Mouse (Mus musculus): Measurements from ENCODE around the gene Cacna1c. TPM values are rescaled to one million over a fixed set of nuclear protein-coding genes. Genes with fewer than 3 reads are reported as not detected.

The Cacna1c gene
- polyA plus RNA-seq, 1 experiment from 2014 or later = 6.2 TPM

DNA sequence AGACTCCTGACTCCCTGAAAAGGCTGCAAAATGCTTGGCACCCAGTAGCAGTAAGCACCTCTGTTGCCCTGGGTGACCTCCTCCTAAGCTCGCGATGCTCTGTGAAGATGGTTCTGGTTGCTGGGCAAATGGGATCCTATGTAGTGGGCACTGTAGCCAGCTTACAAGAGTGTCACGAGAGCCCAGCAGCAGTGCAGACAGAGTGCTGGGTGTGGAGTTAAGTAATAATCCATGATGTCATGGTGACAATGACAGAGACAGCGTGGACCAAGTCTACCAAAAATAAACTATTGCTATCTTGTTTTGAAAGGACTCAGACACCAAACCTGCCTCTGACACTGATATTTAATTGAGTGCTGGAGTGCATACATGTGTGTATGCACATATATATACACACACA lies 5.4 kb upstream of the Cacna1c start:
- peaks cover 27% of the 10 kb centered on the region for H3K36me3 ChIP-seq (replicated peaks)
- ATAC-seq (ENCODE audit: low FRiP score) = no peak
- WGBS = 97% methylated on average over 4 of the region's 4 CpGs
- no peak overlapping the region for H3K4me2 ChIP-seq
- no peaks in the 10 kb centered on the region for H3K27me3 ChIP-seq
- H3K9ac ChIP-seq = no peak overlapping the region
- H3K27ac ChIP-seq = no peak overlapping the region
- no peak overlapping the region for H3K4me3 ChIP-seq (replicated peaks)
- peaks cover 27% of the 10 kb centered on the region for H3K4me1 ChIP-seq
- H3K9me3 ChIP-seq = no peaks in the 10 kb centered on the region

DNA sequence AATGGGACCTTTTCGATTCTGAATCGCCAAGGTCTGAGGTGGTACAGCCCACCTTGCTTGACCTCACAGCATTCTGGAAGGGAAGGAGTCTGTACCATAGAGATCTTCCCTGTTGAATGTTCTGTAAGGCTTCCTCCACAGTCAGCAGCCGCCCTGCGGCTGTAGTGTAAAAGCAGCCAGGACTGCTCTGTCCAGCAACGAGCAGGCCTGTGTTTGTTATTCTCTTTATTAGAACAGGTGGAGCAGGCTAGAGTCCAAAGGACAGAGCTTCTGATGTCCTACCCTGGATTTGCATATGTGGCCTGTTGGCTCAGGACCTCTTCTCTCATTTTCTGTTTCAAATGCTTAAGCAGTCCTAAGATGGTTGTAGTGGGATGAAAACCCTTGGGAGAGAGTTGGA lies 4.1 kb upstream of the Cacna1c start:
- no peak overlapping the region for H3K27ac ChIP-seq
- no peak overlapping the region for H3K4me3 ChIP-seq (replicated peaks)
- 79% methylated on average over 5 of the region's 5 CpGs for WGBS
- no peaks in the 10 kb centered on the region for H3K27me3 ChIP-seq
- no peak overlapping the region for H3K9ac ChIP-seq
- H3K9me3 ChIP-seq = no peaks in the 10 kb centered on the region
- peaks cover 27% of the 10 kb centered on the region for H3K36me3 ChIP-seq (replicated peaks)
- H3K4me1 ChIP-seq = peaks cover 25% of the 10 kb centered on the region
- ATAC-seq (ENCODE audit: low FRiP score) = no peak
- H3K4me2 ChIP-seq = no peak overlapping the region

DNA sequence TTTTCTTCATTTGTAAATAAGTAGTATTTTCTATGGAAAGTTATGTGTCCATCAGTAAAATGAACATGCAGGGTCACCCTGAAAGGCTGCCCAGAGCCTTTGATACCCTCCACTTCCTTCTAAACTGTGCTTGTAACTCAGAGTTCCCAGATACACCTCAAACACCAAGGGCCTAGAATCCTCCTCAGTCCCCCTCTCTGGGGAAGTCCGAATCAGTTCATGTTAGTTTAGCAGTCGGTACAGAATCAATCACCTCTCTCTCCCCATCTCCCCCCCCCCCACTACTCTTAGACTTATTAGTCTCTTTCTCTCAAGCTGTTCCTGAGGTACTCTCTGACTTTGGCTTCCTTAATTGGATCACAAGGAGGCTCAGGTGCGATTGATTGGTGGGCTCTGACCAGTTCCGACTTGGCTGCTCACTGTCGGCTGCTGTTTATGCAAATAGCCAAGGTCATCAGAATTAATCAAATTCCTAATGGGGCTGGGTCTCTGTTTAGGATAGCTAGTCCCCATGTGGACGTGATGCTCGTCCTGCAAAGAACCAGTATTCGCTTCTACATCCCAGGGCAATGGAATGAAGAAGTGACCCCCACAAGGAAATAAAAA lies 3.2 kb upstream of the Cacna1c start:
- Histone ChIP-seq H3K4me2 (peak overlapping the region; percentile 6; the same call in 1 of the 2 replicates), H3K27ac (peak overlapping the region; percentile 65; the same call in 1 of the 2 replicates), H3K9ac (no peak overlapping the region), H3K9me3 (no peaks in the 10 kb centered on the region), H3K4me1 (peaks cover 22% of the 10 kb centered on the region), H3K36me3 (replicated peaks) (peaks cover 27% of the 10 kb centered on the region), H3K4me3 (replicated peaks) (no peak overlapping the region), H3K27me3 (no peaks in the 10 kb centered on the region)
- WGBS = 35% methylated on average over 8 of the region's 8 CpGs
- ATAC-seq (ENCODE audit: low FRiP score) = peak; percentile 27

DNA sequence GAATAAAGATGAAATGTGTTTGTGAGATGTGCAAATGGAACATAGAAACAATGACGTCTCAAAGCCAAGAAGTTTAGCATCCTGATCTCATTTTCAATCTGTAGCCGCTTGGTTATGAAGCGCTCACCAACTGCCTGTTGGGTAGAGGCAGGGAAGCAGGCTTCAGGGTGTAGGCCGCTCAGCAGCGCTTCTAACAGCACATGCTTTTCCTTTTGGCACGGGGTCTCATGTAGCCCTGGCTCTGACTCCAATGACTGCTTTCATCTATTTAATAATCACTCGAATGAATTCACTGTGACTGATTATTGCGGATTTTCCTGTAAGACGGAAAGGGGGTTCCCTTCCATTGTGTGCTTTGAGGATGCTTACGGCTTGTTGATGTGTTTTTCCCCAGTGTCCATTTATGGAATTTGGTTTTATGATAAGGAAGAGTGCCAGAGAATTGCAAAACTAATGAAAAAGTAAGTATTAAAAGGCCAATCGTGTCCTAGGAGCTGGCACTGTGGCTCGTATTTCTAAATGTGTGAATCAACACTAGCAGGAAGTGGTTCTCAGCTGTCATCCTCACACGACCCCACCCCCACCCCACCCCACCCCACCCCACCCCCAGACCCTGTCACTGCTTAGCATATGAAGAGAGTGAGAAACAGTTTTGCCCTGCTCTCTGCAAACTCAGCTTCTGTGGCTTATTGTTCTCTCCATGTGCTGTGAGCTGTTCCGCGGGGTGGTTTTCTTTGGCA lies 2.5 kb upstream of the Cacna1c start:
- Histone ChIP-seq H3K4me3 (replicated peaks) (no peak overlapping the region), H3K4me1 (peaks cover 22% of the 10 kb centered on the region), H3K27ac (peak overlapping the region; percentile 65), H3K27me3 (no peaks in the 10 kb centered on the region), H3K36me3 (replicated peaks) (peaks cover 27% of the 10 kb centered on the region), H3K4me2 (peak overlapping the region; percentile 6; the same call in 1 of the 2 replicates), H3K9me3 (no peaks in the 10 kb centered on the region), H3K9ac (no peak overlapping the region; the same call in 1 of the 2 replicates)
- 39% methylated on average over 15 of the region's 15 CpGs for WGBS
- ATAC-seq (ENCODE audit: low FRiP score) = peak; percentile 80

DNA sequence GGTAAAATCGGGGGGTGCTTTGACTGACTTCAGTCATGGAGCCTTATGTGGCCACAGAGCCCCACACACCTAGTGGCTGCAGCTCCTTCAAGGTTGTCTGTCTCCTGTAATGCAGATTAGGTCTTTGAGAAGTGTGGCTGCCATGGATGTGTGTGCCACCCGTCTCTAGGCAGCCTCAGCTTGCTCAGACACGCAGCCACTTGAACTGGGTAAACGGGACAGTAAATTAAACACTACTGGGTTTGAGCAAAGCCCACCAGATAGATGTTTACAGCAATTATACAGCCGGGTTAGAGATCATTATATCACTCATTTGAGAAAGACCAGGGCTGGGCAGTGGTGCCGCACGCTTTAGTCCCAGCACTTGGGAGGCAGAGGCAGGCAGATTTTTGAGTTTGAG lies 1.6 kb downstream of the Cacna1c start:
- 85% methylated on average over 7 of the region's 7 CpGs for WGBS
- H3K36me3 ChIP-seq (replicated peaks) = peaks cover 47% of the 10 kb centered on the region

DNA sequence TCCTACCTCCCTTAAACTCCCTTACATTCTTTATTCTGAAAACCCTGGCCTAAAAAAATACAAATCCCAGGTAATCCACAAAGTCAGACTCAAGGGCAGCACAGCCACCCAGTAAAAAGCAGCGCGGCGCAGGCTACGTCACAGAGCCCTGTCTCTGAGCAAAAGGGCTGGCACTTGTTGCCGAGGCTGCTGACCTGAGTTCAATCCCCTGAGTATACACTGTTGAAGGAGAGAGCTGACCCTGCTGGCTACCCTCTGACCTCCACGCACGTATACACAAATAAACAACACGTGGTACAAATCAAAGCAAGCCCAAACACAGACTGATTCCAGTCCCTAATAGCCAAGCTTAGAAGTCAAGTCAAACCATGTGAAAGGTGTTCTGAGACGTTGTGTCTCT lies 2.1 kb downstream of the Cacna1c start:
- Histone ChIP-seq H3K9me3 (no peaks in the 10 kb centered on the region), H3K27ac (no peak overlapping the region), H3K4me1 (peaks cover 16% of the 10 kb centered on the region), H3K9ac (no peak overlapping the region), H3K27me3 (no peaks in the 10 kb centered on the region), H3K4me3 (replicated peaks) (no peak overlapping the region), H3K36me3 (replicated peaks) (peaks cover 51% of the 10 kb centered on the region), H3K4me2 (no peak overlapping the region)
- ATAC-seq (ENCODE audit: low FRiP score) = no peak
- 82% methylated on average over 9 of the region's 9 CpGs for WGBS

More for the DNA sequence above, 1.6 kb downstream of the Cacna1c start:
- H3K4me2 ChIP-seq = no peak overlapping the region
- no peaks in the 10 kb centered on the region for H3K27me3 ChIP-seq
- no peak overlapping the region for H3K4me3 ChIP-seq (replicated peaks)
- no peak for ATAC-seq (ENCODE audit: low FRiP score)
- H3K9me3 ChIP-seq = no peaks in the 10 kb centered on the region
- no peak overlapping the region for H3K9ac ChIP-seq
- H3K4me1 ChIP-seq = peaks cover 20% of the 10 kb centered on the region
- H3K27ac ChIP-seq = no peak overlapping the region

DNA sequence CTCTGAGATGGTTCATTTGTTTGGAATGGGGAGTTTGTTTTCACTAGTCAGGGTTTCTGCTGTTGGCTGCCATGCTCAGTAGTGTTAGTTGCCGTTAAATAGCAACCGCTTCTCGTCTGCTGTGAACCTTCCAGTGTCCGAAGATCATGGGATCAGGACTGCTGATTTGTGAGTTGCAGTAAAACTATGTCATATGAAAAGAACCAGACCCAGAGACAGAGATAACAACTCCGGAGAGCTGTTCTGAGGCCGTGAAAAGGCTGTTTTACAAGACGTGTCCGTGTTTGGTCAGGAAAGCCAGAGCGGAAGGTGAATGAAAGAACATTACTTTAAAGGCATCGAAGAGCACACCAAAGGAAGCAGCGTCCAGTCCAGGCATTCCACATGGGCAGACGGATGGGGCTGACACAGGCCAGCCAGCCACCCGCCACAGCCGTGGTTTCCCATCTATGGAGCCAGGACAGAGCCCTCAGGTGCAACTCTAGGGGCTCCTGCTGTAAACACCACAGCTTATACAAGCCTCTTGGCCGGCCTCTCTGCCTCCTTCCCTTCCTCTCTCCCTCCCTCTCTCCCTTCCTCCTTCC lies 2.6 kb downstream of the Cacna1c start:
- peaks cover 11% of the 10 kb centered on the region for H3K4me1 ChIP-seq

DNA sequence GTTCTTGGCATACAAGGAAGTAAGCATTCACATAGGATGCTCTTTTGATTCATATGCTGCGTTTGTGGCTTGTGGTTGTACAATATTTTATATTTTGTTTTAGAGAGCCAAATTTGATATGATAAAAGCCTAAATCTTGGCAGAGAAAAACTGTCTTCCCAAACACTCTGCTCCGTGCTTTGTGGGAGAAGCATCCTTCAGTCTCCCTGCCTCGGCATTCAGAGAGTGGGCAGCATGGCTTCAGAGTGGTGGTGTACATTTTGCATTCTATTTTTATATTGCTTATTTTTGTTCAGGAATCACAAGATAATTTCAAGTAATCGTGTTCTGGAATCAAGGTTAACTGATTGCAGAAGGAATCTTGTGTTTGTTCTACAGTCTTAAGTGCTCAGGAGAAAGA lies 4.7 kb downstream of the Cacna1c start:
- Histone ChIP-seq H3K4me1 (no peaks in the 10 kb centered on the region), H3K9ac (no peak overlapping the region), H3K36me3 (replicated peaks) (peaks cover 54% of the 10 kb centered on the region), H3K27ac (no peak overlapping the region), H3K4me3 (replicated peaks) (no peak overlapping the region), H3K27me3 (no peaks in the 10 kb centered on the region), H3K4me2 (no peak overlapping the region), H3K9me3 (no peaks in the 10 kb centered on the region)
- 93% methylated on average over 4 of the region's 4 CpGs for WGBS
- no peak for ATAC-seq (ENCODE audit: low FRiP score)

More for the DNA sequence above, 2.6 kb downstream of the Cacna1c start:
- ATAC-seq (ENCODE audit: low FRiP score) = no peak
- no peaks in the 10 kb centered on the region for H3K27me3 ChIP-seq
- no peak overlapping the region for H3K9ac ChIP-seq
- H3K36me3 ChIP-seq (replicated peaks) = peaks cover 54% of the 10 kb centered on the region
- H3K4me3 ChIP-seq (replicated peaks) = no peak overlapping the region
- WGBS = 90% methylated on average over 15 of the region's 15 CpGs
- H3K4me2 ChIP-seq = no peak overlapping the region
- H3K27ac ChIP-seq = no peak overlapping the region
- no peaks in the 10 kb centered on the region for H3K9me3 ChIP-seq

DNA sequence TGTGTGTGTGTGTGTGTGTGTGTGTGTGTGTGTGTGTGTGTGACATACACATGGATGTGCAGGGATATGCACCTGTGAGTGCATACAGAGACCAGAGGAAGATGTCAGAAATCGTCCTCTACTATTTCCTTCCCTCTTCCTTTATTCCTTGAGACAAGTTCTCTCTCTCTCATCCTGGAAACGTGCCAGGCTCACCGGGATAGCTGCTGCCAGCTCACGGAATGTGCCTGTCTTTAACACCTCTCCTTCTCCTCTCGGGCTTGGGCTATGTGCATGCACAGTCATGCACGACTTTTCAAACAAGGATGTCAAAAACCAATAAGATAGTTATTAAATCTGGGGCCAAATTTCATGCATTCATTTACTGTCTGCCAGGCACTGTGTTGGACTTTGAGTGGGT lies 8.6 kb downstream of the Cacna1c start:
- Histone ChIP-seq H3K36me3 (replicated peaks) (peaks cover 47% of the 10 kb centered on the region), H3K4me3 (replicated peaks) (no peak overlapping the region), H3K4me2 (no peak overlapping the region), H3K9ac (no peak overlapping the region), H3K27ac (no peak overlapping the region), H3K27me3 (no peaks in the 10 kb centered on the region), H3K4me1 (peaks cover 6% of the 10 kb centered on the region; the same call in 1 of the 2 replicates), H3K9me3 (no peaks in the 10 kb centered on the region)
- ATAC-seq (ENCODE audit: low FRiP score) = no peak
- WGBS = 71% methylated on average over 6 of the region's 6 CpGs

DNA sequence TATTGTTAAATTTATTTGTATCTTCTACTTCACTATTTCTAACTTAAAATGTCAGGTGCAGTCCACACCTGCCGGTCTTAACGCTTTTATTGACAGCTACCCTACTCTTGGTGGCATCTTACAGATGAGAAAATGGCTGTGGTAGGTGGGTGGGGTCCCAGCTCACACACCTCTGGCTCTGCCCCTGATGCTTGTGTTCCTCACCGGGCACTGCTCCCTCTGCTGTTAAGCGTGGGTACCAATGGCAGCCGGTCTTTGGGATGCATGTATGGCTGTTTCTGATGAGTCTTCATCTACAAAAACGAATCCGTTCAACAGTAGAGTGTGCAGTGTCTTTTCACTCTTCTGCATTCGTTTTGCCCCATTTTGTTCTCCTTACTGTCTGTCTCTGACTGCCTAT lies 9.6 kb downstream of the Cacna1c start:
- Histone ChIP-seq H3K4me3 (replicated peaks) (no peak overlapping the region), H3K4me1 (peaks cover 6% of the 10 kb centered on the region; the same call in 1 of the 2 replicates), H3K9ac (no peak overlapping the region), H3K4me2 (no peak overlapping the region), H3K36me3 (replicated peaks) (peaks cover 37% of the 10 kb centered on the region), H3K27me3 (no peaks in the 10 kb centered on the region), H3K27ac (no peak overlapping the region), H3K9me3 (no peaks in the 10 kb centered on the region)
- 64% methylated on average over 8 of the region's 8 CpGs for WGBS
- no peak for ATAC-seq (ENCODE audit: low FRiP score)

DNA sequence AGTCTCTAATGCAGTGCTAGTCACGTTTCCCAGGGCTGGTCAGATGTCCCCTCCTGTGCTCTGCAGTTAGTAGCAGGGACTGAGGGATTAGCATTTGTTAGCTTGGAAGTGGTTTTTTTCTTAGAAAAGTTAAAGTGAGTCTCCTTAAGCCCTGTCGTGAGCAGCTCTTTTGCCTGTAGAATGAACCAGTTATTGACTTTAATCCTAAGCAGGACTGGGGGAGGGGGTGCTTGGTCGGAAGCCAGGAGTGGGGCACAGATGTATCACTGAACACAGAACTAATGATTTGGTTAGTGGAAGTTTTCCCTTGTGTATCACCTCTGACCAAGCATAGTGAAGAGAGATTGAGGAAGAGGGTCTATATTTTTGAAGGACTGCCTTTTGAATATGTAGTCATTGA lies 12.4 kb downstream of the Cacna1c start:
- no peaks in the 10 kb centered on the region for H3K27me3 ChIP-seq
- ATAC-seq (ENCODE audit: low FRiP score) = no peak
- no peak overlapping the region for H3K27ac ChIP-seq
- H3K9ac ChIP-seq = no peak overlapping the region
- H3K4me3 ChIP-seq (replicated peaks) = no peak overlapping the region
- no peak overlapping the region for H3K4me2 ChIP-seq
- WGBS = 25% methylated on average over 3 of the region's 3 CpGs
- peaks cover 6% of the 10 kb centered on the region for H3K4me1 ChIP-seq
- H3K9me3 ChIP-seq = no peaks in the 10 kb centered on the region
- H3K36me3 ChIP-seq (replicated peaks) = peaks cover 15% of the 10 kb centered on the region; the same call in 1 of the 2 replicates

DNA sequence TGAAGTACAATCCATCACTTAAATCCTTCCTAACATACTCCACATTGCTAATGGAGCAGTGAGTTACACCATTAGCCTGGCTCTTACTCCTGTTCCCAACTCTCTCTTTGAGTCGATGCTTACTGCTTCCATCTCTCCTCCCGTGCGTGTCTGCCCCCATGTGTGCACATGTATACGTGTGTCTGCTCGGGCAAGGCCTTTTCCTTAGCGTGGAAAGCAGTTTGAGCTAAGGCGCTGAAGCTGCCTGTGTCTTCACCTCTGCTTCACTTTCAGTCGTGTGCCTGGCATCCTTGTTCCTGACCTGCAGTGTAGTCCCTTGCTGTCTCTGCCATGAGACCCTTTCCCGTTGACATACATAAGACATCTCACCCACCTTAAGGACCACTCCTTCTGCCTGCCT lies 14.0 kb downstream of the Cacna1c start:
- H3K4me1 ChIP-seq = peaks cover 10% of the 10 kb centered on the region
- peaks cover 15% of the 10 kb centered on the region; the same call in 1 of the 2 replicates for H3K36me3 ChIP-seq (replicated peaks)
- H3K9ac ChIP-seq = no peak overlapping the region
- no peak for ATAC-seq (ENCODE audit: low FRiP score)
- no peak overlapping the region for H3K4me3 ChIP-seq (replicated peaks)
- no peak overlapping the region for H3K4me2 ChIP-seq
- no peak overlapping the region for H3K27ac ChIP-seq
- WGBS = 90% methylated on average over 9 of the region's 9 CpGs
- H3K9me3 ChIP-seq = no peaks in the 10 kb centered on the region
- no peaks in the 10 kb centered on the region for H3K27me3 ChIP-seq

All from forebrain, embryonic 12.5 days (tissue).